Mouse (Mus musculus): ENCODE results near the gene Was. TPM values are rescaled to one million over a fixed set of nuclear protein-coding genes. Genes with fewer than 3 reads are reported as not detected.
"Not testable (repeated sequence)": the region's sequence is repeated elsewhere in the genome, so short reads cannot be mapped to it uniquely, and the experiment has no call there.

Gene Was
- polyA plus RNA-seq, 1 experiment from 2014 or later: 0.62 TPM

DNA sequence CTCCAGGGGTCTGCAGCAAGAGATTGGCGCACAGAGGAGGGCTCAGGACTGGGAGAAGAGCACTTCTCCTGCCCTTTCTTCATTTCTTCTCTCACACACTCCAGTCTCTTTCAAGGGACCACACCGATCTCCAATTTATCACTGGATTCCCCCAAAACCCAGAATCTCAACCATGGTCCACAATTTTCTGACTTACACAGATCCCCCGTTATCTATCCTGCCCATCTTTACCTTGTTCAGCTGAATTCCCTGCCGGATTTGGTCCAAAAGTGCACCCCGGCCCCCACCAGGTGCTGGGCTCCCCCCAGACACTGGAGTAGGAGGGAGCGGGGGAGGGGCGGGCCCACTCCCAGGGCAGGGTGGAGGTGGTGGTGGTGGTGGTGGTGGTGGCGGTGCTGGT is 4.7 kb downstream of the Was start:
- Histone ChIP-seq H3K27me3 (ENCODE audit: control insufficient read depth, insufficient read depth, low read length) (no peaks in the 10 kb centered on the region), H3K4me2 (ENCODE audit: low read depth, low read length) (no peak overlapping the region), H3K4me1 (ENCODE audit: control insufficient read depth, insufficient read depth, low read length) (no peaks in the 10 kb centered on the region), H3K27ac (ENCODE audit: low read length) (no peak overlapping the region), H3K4me3 (replicated peaks; ENCODE audit: low read length) (no peak overlapping the region), H3K9ac (ENCODE audit: low read length) (no peak overlapping the region), H3K36me3 (ENCODE audit: control insufficient read depth, insufficient read depth, low read length) (no peaks in the 10 kb centered on the region), H3K9me3 (replicated peaks; ENCODE audit: control insufficient read depth, low read length) (no peaks in the 10 kb centered on the region)
- no peak for ATAC-seq (ENCODE audit: insufficient read depth, low FRiP score)
- WGBS: 81% methylated on average over 7 of the region's 8 CpGs

DNA sequence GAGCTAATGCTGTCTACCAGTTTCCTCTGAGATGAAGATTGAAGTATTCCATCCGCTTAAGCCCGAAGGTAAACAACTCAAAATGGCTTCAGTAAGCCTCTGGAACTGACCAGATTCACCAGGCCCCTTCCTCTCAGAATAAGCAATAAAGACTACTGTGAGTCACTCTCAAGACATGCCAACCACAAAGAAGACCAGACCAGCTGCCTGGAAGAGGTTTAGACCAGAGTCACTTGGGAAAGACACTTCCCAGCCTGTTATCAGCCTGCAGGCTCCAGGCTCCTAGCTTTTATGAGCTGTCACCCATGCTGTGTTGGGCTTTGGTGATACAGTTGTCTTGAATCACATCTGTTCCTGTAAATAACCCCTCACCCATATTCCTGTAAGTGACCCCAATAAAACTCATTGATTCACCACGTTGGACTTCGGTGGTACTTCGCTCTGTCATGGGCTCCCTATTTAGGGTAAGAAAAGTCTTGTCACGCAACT is 5.5 kb downstream of the Was start:
- no peak for ATAC-seq (ENCODE audit: insufficient read depth, low FRiP score)
- Histone ChIP-seq H3K27me3 (ENCODE audit: control insufficient read depth, insufficient read depth, low read length) (no peaks in the 10 kb centered on the region), H3K9ac (ENCODE audit: low read length) (no peak overlapping the region), H3K4me3 (replicated peaks; ENCODE audit: low read length) (no peak overlapping the region), H3K4me2 (ENCODE audit: low read depth, low read length) (no peak overlapping the region), H3K9me3 (replicated peaks; ENCODE audit: control insufficient read depth, low read length) (no peaks in the 10 kb centered on the region), H3K4me1 (ENCODE audit: control insufficient read depth, insufficient read depth, low read length) (no peaks in the 10 kb centered on the region), H3K36me3 (ENCODE audit: control insufficient read depth, insufficient read depth, low read length) (no peaks in the 10 kb centered on the region), H3K27ac (ENCODE audit: low read length) (no peak overlapping the region)
- WGBS: 79% methylated on average over 6 of the region's 6 CpGs

DNA sequence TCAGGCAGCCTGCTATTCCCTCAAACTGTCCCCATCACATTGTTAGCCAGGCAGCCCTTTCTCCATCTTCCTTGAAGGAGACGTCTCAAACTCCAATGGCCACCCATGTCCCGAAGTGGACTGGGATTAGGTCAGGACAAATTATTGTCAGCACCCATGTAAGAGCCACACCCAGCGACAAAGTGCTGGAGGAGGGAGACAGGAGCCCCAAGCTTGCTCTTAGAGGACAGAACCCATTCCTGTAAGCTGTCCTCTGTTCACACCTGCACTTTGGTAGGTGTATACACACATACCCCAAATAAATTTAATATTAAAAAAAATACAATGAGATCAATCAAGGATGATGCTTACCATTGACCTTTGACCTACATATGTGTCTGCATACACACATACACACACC is 15.2 kb downstream of the Was start:
- peak overlapping the region; percentile 57; the same call in 1 of the 2 replicates for H3K27ac ChIP-seq (ENCODE audit: low read length)
- WGBS: 24% methylated on average over 3 of the region's 3 CpGs
- H3K27me3 ChIP-seq (ENCODE audit: control insufficient read depth, insufficient read depth, low read length): no peaks in the 10 kb centered on the region
- no peaks in the 10 kb centered on the region for H3K4me1 ChIP-seq (ENCODE audit: control insufficient read depth, insufficient read depth, low read length)
- peak overlapping the region; percentile 63 for H3K4me3 ChIP-seq (replicated peaks; ENCODE audit: low read length)
- no peak for ATAC-seq (ENCODE audit: insufficient read depth, low FRiP score)
- H3K36me3 ChIP-seq (ENCODE audit: control insufficient read depth, insufficient read depth, low read length): no peaks in the 10 kb centered on the region
- peak overlapping the region; percentile 60 for H3K9ac ChIP-seq (ENCODE audit: low read length)
- H3K9me3 ChIP-seq (replicated peaks; ENCODE audit: control insufficient read depth, low read length): no peaks in the 10 kb centered on the region
- H3K4me2 ChIP-seq (ENCODE audit: low read depth, low read length): peak overlapping the region; percentile 56

DNA sequence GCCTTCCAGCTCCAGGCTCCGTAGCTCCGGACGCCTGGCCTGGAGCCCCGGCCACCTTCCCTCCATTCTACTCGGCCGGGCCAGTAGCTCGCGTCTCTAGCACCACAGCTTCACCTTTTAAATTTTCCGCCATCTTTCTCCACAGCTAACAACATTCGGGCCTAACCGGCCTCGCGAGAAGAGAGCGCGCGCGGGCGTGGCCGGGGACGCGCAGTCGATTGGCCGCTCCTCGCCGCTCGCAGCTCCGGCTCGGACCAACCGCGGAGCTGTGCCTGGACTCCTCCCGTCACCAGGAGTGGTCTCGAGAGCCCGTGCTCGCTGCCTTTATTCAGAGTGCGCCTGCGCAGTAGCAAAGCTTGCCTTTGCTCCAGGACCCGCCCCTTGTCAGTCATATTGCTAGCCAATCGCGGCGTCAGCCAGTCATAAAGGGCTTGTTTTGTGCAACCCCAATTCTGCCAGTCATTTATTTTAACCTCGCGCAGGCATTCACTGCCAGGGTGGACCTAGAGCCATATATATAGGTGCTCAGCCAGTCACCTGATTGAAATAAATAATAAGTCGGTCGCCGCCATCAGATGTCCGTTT is 15.8 kb downstream of the Was start, which contains the start of gene Suv39h1:
Suv39h1 (minus strand) TSS at position 331 of the 585 bp plus-strand sequence.
- WGBS: 9% methylated on average over 44 of the region's 46 CpGs
- Histone ChIP-seq H3K4me3 (replicated peaks; ENCODE audit: low read length) (peak within 1 kb of the TSS; percentile 63), H3K36me3 (ENCODE audit: control insufficient read depth, insufficient read depth, low read length) (no peaks in the 10 kb centered on the region), H3K27me3 (ENCODE audit: control insufficient read depth, insufficient read depth, low read length) (no peaks in the 10 kb centered on the region), H3K27ac (ENCODE audit: low read length) (peak within 1 kb of the TSS; percentile 89), H3K9me3 (replicated peaks; ENCODE audit: control insufficient read depth, low read length) (no peaks in the 10 kb centered on the region), H3K4me1 (ENCODE audit: control insufficient read depth, insufficient read depth, low read length) (no peaks in the 10 kb centered on the region), H3K9ac (ENCODE audit: low read length) (peak within 1 kb of the TSS; percentile 76), H3K4me2 (ENCODE audit: low read depth, low read length) (peak within 1 kb of the TSS; percentile 56)
- peak; percentile 99 for ATAC-seq (ENCODE audit: insufficient read depth, low FRiP score)

DNA sequence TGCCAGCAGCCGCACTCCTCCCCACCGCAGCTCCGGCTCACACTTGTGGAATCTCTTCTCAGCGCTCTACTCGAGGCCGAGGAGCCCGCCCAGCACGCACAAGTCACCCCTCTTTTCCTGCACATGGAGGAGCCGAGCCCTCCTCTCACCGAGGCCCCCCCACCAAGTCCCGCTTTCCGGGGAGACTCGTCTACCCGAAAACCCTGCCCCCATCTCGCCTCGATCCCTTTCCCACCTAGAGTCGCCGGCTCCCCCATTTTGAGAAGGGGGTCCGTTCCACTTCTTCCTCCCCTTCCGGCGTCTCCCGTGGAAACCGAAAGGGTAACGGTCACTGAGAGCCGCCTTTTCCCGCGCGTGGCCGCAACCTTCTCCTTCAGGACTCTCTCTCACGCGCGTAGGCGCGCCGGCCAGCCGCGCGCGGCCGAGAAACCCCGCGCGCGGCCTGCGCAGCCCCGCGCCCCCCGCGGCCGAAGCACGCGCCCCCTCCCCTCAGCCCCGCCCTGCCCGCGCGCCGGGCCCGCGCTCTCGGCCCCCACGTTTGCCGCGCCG is 16.3 kb downstream of the Was start:
- H3K4me1 ChIP-seq (ENCODE audit: control insufficient read depth, insufficient read depth, low read length): no peaks in the 10 kb centered on the region
- peak overlapping the region; percentile 76 for H3K9ac ChIP-seq (ENCODE audit: low read length)
- H3K9me3 ChIP-seq (replicated peaks; ENCODE audit: control insufficient read depth, low read length): no peaks in the 10 kb centered on the region
- H3K4me2 ChIP-seq (ENCODE audit: low read depth, low read length): peak overlapping the region; percentile 53
- no peak for ATAC-seq (ENCODE audit: insufficient read depth, low FRiP score)
- peak overlapping the region; percentile 63 for H3K4me3 ChIP-seq (replicated peaks; ENCODE audit: low read length)
- 16% methylated on average over 63 of the region's 64 CpGs for WGBS
- H3K36me3 ChIP-seq (ENCODE audit: control insufficient read depth, insufficient read depth, low read length): no peaks in the 10 kb centered on the region
- H3K27ac ChIP-seq (ENCODE audit: low read length): peak overlapping the region; percentile 89
- H3K27me3 ChIP-seq (ENCODE audit: control insufficient read depth, insufficient read depth, low read length): no peaks in the 10 kb centered on the region

DNA sequence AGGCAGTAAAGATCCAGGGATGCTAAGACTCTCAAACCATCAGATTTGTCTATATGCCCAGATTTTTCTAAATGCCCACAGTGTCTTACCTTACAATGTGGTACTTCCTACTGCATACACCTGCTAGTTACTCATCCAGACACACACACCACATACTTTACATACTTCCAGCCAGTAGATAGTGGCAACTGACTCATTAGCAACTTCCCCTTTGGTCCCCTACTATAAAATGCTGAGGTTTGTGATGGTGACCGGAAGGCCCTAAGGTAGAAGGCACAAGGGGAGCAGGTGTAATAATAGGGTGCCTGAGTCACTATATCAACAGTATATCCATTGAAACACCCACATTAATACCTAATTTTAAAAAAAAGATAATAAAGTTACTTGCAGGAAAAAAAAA is 21.1 kb downstream of the Was start:
- Histone ChIP-seq H3K27ac (ENCODE audit: low read length) (no peak overlapping the region), H3K9me3 (replicated peaks; ENCODE audit: control insufficient read depth, low read length) (no peaks in the 10 kb centered on the region), H3K36me3 (ENCODE audit: control insufficient read depth, insufficient read depth, low read length) (no peaks in the 10 kb centered on the region), H3K4me3 (replicated peaks; ENCODE audit: low read length) (no peak overlapping the region), H3K4me1 (ENCODE audit: control insufficient read depth, insufficient read depth, low read length) (no peaks in the 10 kb centered on the region), H3K27me3 (ENCODE audit: control insufficient read depth, insufficient read depth, low read length) (no peaks in the 10 kb centered on the region), H3K9ac (ENCODE audit: low read length) (no peak overlapping the region), H3K4me2 (ENCODE audit: low read depth, low read length) (no peak overlapping the region)
- WGBS: 96% methylated on average over 1 of the region's 1 CpGs
- no peak for ATAC-seq (ENCODE audit: insufficient read depth, low FRiP score)

DNA sequence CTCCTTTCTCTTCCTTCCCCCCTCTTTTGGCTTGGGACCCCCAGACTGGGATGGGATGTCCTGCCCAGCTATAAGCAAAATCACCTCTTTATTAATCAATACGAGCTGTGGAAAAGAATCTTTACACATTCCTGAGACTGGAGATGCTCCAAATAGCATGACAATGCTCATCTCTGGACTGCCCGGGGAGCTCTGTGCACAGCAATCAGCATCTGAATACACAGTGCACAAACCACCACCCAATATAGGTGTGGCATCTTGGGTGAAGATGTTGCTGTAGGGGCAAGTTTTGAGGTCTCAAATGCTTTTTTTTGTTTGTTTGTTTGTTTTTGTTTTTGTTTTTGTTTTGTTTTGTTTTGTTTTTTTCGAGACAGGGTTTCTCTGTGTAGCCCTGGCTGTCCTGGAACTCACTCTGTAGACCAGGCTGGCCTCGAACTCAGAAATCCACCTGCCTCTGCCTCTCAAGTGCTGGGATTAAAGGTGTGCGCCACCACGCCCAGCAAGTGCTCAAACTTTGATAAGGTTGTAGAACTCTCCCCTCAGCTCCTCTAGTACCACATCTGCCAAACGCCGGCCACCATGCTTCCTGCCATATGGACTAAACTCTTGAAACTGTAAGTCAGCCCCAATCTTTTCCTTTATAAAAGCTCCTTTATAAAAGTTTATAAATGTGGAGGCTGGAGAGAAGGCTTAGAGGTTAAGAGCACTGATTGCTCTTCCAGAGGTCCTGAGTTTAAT is 39.1 kb downstream of the Was start:
- not testable (repeated sequence) for H3K9ac ChIP-seq (ENCODE audit: low read length); H3K36me3 ChIP-seq (ENCODE audit: control insufficient read depth, insufficient read depth, low read length); H3K4me1 ChIP-seq (ENCODE audit: control insufficient read depth, insufficient read depth, low read length); H3K9me3 ChIP-seq (replicated peaks; ENCODE audit: control insufficient read depth, low read length); ATAC-seq (ENCODE audit: insufficient read depth, low FRiP score); H3K27me3 ChIP-seq (ENCODE audit: control insufficient read depth, insufficient read depth, low read length); H3K4me3 ChIP-seq (replicated peaks; ENCODE audit: low read length); H3K27ac ChIP-seq (ENCODE audit: low read length); H3K4me2 ChIP-seq (ENCODE audit: low read depth, low read length)
- WGBS: 80% methylated on average over 7 of the region's 8 CpGs

DNA sequence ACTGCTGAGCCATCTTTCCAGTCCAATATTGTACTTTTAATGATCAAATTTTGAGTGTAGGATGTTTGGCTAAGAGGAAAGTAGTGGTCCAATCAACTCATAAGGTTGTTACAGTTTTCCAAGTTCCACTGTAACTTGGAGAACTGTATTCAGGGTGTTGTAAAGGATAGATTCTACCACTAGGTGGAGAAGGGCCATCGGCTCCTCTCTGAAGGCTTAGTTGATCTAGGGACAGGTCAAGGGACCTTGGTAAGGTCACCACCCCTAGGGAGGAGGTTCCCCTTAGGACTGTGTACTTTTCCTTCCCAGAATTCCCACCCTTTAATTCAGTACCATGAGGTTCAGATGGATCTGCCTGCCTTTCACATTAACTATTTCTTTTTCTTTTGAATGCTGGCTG is 57.3 kb downstream of the Was start:
- Histone ChIP-seq H3K9me3 (replicated peaks; ENCODE audit: control insufficient read depth, low read length) (no peaks in the 10 kb centered on the region), H3K27ac (ENCODE audit: low read length) (no peak overlapping the region), H3K4me1 (ENCODE audit: control insufficient read depth, insufficient read depth, low read length) (no peaks in the 10 kb centered on the region), H3K9ac (ENCODE audit: low read length) (no peak overlapping the region), H3K4me2 (ENCODE audit: low read depth, low read length) (no peak overlapping the region), H3K36me3 (ENCODE audit: control insufficient read depth, insufficient read depth, low read length) (no peaks in the 10 kb centered on the region), H3K27me3 (ENCODE audit: control insufficient read depth, insufficient read depth, low read length) (no peaks in the 10 kb centered on the region), H3K4me3 (replicated peaks; ENCODE audit: low read length) (no peak overlapping the region)
- no peak for ATAC-seq (ENCODE audit: insufficient read depth, low FRiP score)
- 79% methylated on average over 1 of the region's 1 CpGs for WGBS

Data from stomach, embryonic 16.5 days (tissue).